14 mouse cellular contexts compared by ENCODE assay signal in the genomic region with DNA sequence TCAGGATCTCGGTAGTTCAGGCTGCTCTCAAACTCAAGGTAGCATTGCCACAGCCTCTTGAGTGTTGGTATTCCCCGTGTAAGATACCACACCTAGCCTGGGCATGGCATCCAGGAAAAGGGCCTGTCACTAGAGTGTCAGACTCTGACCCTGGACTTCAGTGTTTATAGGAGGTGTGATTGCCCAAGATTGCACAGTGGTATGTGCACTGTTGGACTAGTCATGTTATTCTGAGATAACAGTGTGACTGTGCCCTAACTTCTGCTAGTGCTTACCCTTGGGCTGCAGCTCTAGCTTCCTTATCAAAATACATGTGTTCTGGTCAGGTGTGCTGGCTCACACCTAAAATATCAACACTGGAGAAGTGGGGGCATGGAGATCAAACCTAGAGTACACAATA. TPM values are rescaled to one million over a fixed set of nuclear protein-coding genes. Genes with fewer than 3 reads are reported as not detected.
A peak's percentile ranks its signal among the peaks of the same experiment; 100 is the strongest.
DNase-seq lines count a peak whose midpoint lies in the region; ATAC-seq and TF ChIP-seq lines count a peak whose summit lies in the region.
"Had no signal": no experiment of that assay in that cellular context is flagged by ENCODE, and none has a peak within 500 bp of the region (broad histone marks: within the 10 kb centered on the region; RNA-seq: fewer than 3 reads in every experiment).

No protein-coding gene starts in this region.

- TF ChIP-seq EP300 in heart, postnatal 0 days (IDR thresholded peaks at IDR 0.05; ENCODE audit: low read depth): no peak
- peak; percentile 42; the same call in 1 of the 2 replicates for TF ChIP-seq EP300 in liver, embryonic 14.5 days (IDR thresholded peaks at IDR 0.05; ENCODE audit: low read depth)

- no peak for TF ChIP-seq CTCF in heart, postnatal 0 days (IDR thresholded peaks at IDR 0.05; ENCODE audit: low read depth)
- no peak for TF ChIP-seq CTCF in liver, embryonic 14.5 days (IDR thresholded peaks at IDR 0.05; ENCODE audit: low read depth)

- no peak overlapping the region for H3K9ac ChIP-seq in heart, postnatal 0 days (replicated peaks; ENCODE audit: low read depth, low read length)
- no peak overlapping the region for H3K9ac ChIP-seq in intestine, embryonic 16.5 days (ENCODE audit: low read depth, low read length)
- no peak overlapping the region for H3K9ac ChIP-seq in liver, embryonic 14.5 days (replicated peaks)
- no peak overlapping the region for H3K9ac ChIP-seq in stomach, embryonic 16.5 days (ENCODE audit: low read length)
- H3K9ac ChIP-seq: embryonic facial prominence, embryonic 15.5 days; forebrain, embryonic 15.5 days had no signal

- ATAC-seq in heart, postnatal 0 days (ENCODE audit: insufficient read depth, low read depth): no peak
- peak; percentile 90 for ATAC-seq in intestine, embryonic 16.5 days
- peak; percentile 58 for ATAC-seq in liver, embryonic 14.5 days (ENCODE audit: insufficient read depth)
- peak; percentile 77 for ATAC-seq in stomach, embryonic 16.5 days (ENCODE audit: insufficient read depth, low FRiP score)
- ATAC-seq in frontal cortex, adult (ENCODE audit: low TSS enrichment): no peak
- ATAC-seq: forebrain, embryonic 15.5 days had no signal

- no peak overlapping the region for H3K4me2 ChIP-seq in heart, postnatal 0 days (ENCODE audit: low read depth, low read length)
- H3K4me2 ChIP-seq in intestine, embryonic 16.5 days (ENCODE audit: low read depth, low read length): no peak overlapping the region
- H3K4me2 ChIP-seq in liver, embryonic 14.5 days (ENCODE audit: low read depth): no peak overlapping the region
- no peak overlapping the region for H3K4me2 ChIP-seq in stomach, embryonic 16.5 days (ENCODE audit: low read depth, low read length)
- H3K4me2 ChIP-seq: embryonic facial prominence, embryonic 15.5 days; forebrain, embryonic 15.5 days had no signal

- no peak for DNase-seq in heart, postnatal 0 days (ENCODE audit: low spot score)
- DNase-seq in heart, embryonic 10.5 days (ENCODE audit: low spot score): no peak
- no peak for DNase-seq in liver, embryonic 14.5 days (ENCODE audit: low read depth in 3 of 3, low spot score in 3 of 3)
- no peak for DNase-seq in gastrocnemius, adult 18-20 months (ENCODE audit: low spot score)
- DNase-seq: cerebellum, adult 18-20 months; gastrocnemius, postnatal 10 days; heart, postnatal 4 days; kidney, postnatal 10 days; thymus, adult 2 months had no signal

- H3K9me3 ChIP-seq in heart, postnatal 0 days (replicated peaks; ENCODE audit: control insufficient read depth, low read length): no peaks in the 10 kb centered on the region
- no peaks in the 10 kb centered on the region for H3K9me3 ChIP-seq in heart, embryonic 10.5 days
- H3K9me3 ChIP-seq in intestine, embryonic 16.5 days (ENCODE audit: control insufficient read depth, low read length): no peaks in the 10 kb centered on the region
- no peaks in the 10 kb centered on the region for H3K9me3 ChIP-seq in liver, embryonic 14.5 days (ENCODE audit: control insufficient read depth, low read length)
- no peaks in the 10 kb centered on the region for H3K9me3 ChIP-seq in stomach, embryonic 16.5 days (replicated peaks; ENCODE audit: control insufficient read depth, low read length)
- H3K9me3 ChIP-seq: embryonic facial prominence, embryonic 15.5 days; forebrain, embryonic 15.5 days had no signal

- peak overlapping the region; percentile 23 for H3K27ac ChIP-seq in heart, postnatal 0 days (ENCODE audit: low read depth)
- no peak overlapping the region for H3K27ac ChIP-seq in heart, embryonic 10.5 days
- peak overlapping the region; percentile 88 for H3K27ac ChIP-seq in intestine, embryonic 16.5 days (ENCODE audit: low read length)
- H3K27ac ChIP-seq in liver, embryonic 14.5 days: no peak overlapping the region
- H3K27ac ChIP-seq in stomach, embryonic 16.5 days (ENCODE audit: low read length): peak overlapping the region; percentile 58
- H3K27ac ChIP-seq: embryonic facial prominence, embryonic 15.5 days; forebrain, embryonic 15.5 days had no signal

- peaks cover 41% of the 10 kb centered on the region for H3K4me1 ChIP-seq in heart, postnatal 0 days (ENCODE audit: control insufficient read depth, insufficient read depth)
- peaks cover 39% of the 10 kb centered on the region for H3K4me1 ChIP-seq in heart, embryonic 10.5 days
- peaks cover 22% of the 10 kb centered on the region for H3K4me1 ChIP-seq in intestine, embryonic 16.5 days (ENCODE audit: control insufficient read depth, insufficient read depth, low read length)
- H3K4me1 ChIP-seq in liver, embryonic 14.5 days (replicated peaks; ENCODE audit: control insufficient read depth in 2 of 2, insufficient read depth in 2 of 2, low read length in 1 of 2): peaks cover 8 to 17% of the 10 kb centered on the region in 2 experiments
- peaks cover 9% of the 10 kb centered on the region; the same call in 1 of the 2 replicates for H3K4me1 ChIP-seq in stomach, embryonic 16.5 days (ENCODE audit: control insufficient read depth, insufficient read depth, low read length)

- H3K4me3 ChIP-seq in heart, postnatal 0 days (ENCODE audit: low read depth, low read length): no peak overlapping the region
- no peak overlapping the region for H3K4me3 ChIP-seq in heart, embryonic 10.5 days
- no peak overlapping the region for H3K4me3 ChIP-seq in intestine, embryonic 16.5 days (ENCODE audit: low read length)
- no peak overlapping the region for H3K4me3 ChIP-seq in liver, embryonic 14.5 days (ENCODE audit: insufficient read depth in 1 of 2, low read depth in 2 of 2, low read length in 2 of 2)
- H3K4me3 ChIP-seq in stomach, embryonic 16.5 days (replicated peaks; ENCODE audit: low read length): no peak overlapping the region
- H3K4me3 ChIP-seq: embryonic facial prominence, embryonic 15.5 days; forebrain, embryonic 15.5 days had no signal

- no peaks in the 10 kb centered on the region; the same call in 1 of the 2 replicates for H3K36me3 ChIP-seq in heart, postnatal 0 days (replicated peaks; ENCODE audit: control insufficient read depth, insufficient read depth, low read length)
- peaks cover 15% of the 10 kb centered on the region; the same call in 1 of the 2 replicates for H3K36me3 ChIP-seq in heart, embryonic 10.5 days
- no peaks in the 10 kb centered on the region for H3K36me3 ChIP-seq in intestine, embryonic 16.5 days (ENCODE audit: control insufficient read depth, insufficient read depth, low read length)
- H3K36me3 ChIP-seq in liver, embryonic 14.5 days (replicated peaks; ENCODE audit: control insufficient read depth, insufficient read depth, low read depth): no peaks in the 10 kb centered on the region
- H3K36me3 ChIP-seq in stomach, embryonic 16.5 days (ENCODE audit: control insufficient read depth, insufficient read depth, low read length): no peaks in the 10 kb centered on the region

- 45% methylated on average over 2 of the region's 2 CpGs for WGBS in heart, postnatal 0 days
- WGBS in heart, embryonic 10.5 days: 79% methylated on average over 2 of the region's 2 CpGs
- WGBS in intestine, embryonic 16.5 days: 57% methylated on average over 2 of the region's 2 CpGs
- WGBS in liver, embryonic 14.5 days (ENCODE audit: insufficient replicate concordance): 49% methylated on average over 2 of the region's 2 CpGs
- 74% methylated on average over 2 of the region's 2 CpGs for WGBS in stomach, embryonic 16.5 days

- no peaks in the 10 kb centered on the region for H3K27me3 ChIP-seq in heart, postnatal 0 days (ENCODE audit: control insufficient read depth, insufficient read depth, low read length)
- H3K27me3 ChIP-seq in heart, embryonic 10.5 days (ENCODE audit: insufficient read depth, poor library complexity, severe bottlenecking): no peaks in the 10 kb centered on the region
- no peaks in the 10 kb centered on the region for H3K27me3 ChIP-seq in intestine, embryonic 16.5 days (replicated peaks; ENCODE audit: control insufficient read depth, insufficient read depth, low read length)
- H3K27me3 ChIP-seq in liver, embryonic 14.5 days (ENCODE audit: control insufficient read depth, insufficient read depth, low read length): no peaks in the 10 kb centered on the region
- H3K27me3 ChIP-seq in stomach, embryonic 16.5 days (ENCODE audit: control insufficient read depth, insufficient read depth, low read length): no peaks in the 10 kb centered on the region
- H3K27me3 ChIP-seq: embryonic facial prominence, embryonic 15.5 days; forebrain, embryonic 15.5 days had no signal

RNA-seq across cellular contexts. Expression of gene Ick, which starts 8.7 kb away (rescaled TPM):
- total RNA-seq in heart, postnatal 0 days (2014; rRNA removed; ENCODE audit: low replicate concordance): 10.4 and 11.4 TPM in 2 replicates
- polyA plus RNA-seq in heart, postnatal 0 days (2015; fragmentation: Nextera tagmentation; extraction: Ambion mirVana): 13.5 and 13.8 TPM in 2 replicates
- polyA plus RNA-seq in heart, embryonic 10.5 days (2016; fragmentation: Nextera tagmentation; extraction: Ambion mirVana): 17.2 and 21.5 TPM in 2 replicates
- 28.1 and 29.9 TPM in 2 replicates for polyA plus RNA-seq in intestine, embryonic 16.5 days (2015; fragmentation: Nextera tagmentation; extraction: Ambion mirVana)
- polyA plus RNA-seq in liver, embryonic 14.5 days (2012; rRNA removed): 3.0 and 3.6 TPM in 2 replicates
- 3.7 and 4.7 TPM in 2 replicates for polyA plus RNA-seq in liver, embryonic 14.5 days (2014; fragmentation: Nextera tagmentation; extraction: Ambion mirVana)
- polyA plus RNA-seq in stomach, embryonic 16.5 days (2015; fragmentation: Nextera tagmentation; extraction: Ambion mirVana): 25.3 and 25.6 TPM in 2 replicates
- 1 to 10 TPM; 4.3 to 4.7 TPM for total RNA-seq in gastrocnemius, adult 18-20 months (2021)

RNA-seq across cellular contexts. Expression of gene Fbxo9, which starts 8.8 kb away (rescaled TPM):
- 67.5 and 102 TPM in 2 replicates for total RNA-seq in heart, postnatal 0 days (2014; rRNA removed; ENCODE audit: low replicate concordance)
- polyA plus RNA-seq in heart, postnatal 0 days (2015; fragmentation: Nextera tagmentation; extraction: Ambion mirVana): 57.2 and 60.4 TPM in 2 replicates
- polyA plus RNA-seq in heart, embryonic 10.5 days (2016; fragmentation: Nextera tagmentation; extraction: Ambion mirVana): 28.5 and 30.6 TPM in 2 replicates
- polyA plus RNA-seq in intestine, embryonic 16.5 days (2015; fragmentation: Nextera tagmentation; extraction: Ambion mirVana): 39.8 and 43.3 TPM in 2 replicates
- polyA plus RNA-seq in liver, embryonic 14.5 days (2012; rRNA removed): 47.3 and 78.1 TPM in 2 replicates
- polyA plus RNA-seq in liver, embryonic 14.5 days (2014; fragmentation: Nextera tagmentation; extraction: Ambion mirVana): 68.1 and 80.0 TPM in 2 replicates
- 35.7 and 36.2 TPM in 2 replicates for polyA plus RNA-seq in stomach, embryonic 16.5 days (2015; fragmentation: Nextera tagmentation; extraction: Ambion mirVana)
- 10 to 100 TPM; 39.6 to 43.4 TPM for total RNA-seq in gastrocnemius, adult 18-20 months (2021)

Comparison
In these comparisons a context has a peak if more than half of its experiments do, and no peak if none do; other contexts are left out.
1. H3K27ac ChIP-seq: peak in heart, postnatal 0 days (single experiment), intestine, embryonic 16.5 days (single experiment) and stomach, embryonic 16.5 days (single experiment); none in heart, embryonic 10.5 days (single experiment) and liver, embryonic 14.5 days (single experiment).
2. ATAC-seq: peak in intestine, embryonic 16.5 days (single experiment), liver, embryonic 14.5 days (single experiment) and stomach, embryonic 16.5 days (single experiment); none in heart, postnatal 0 days (single experiment) and frontal cortex, adult (single experiment).